Mouse (Mus musculus): ENCODE data around the gene Sult6b2.

DNA sequence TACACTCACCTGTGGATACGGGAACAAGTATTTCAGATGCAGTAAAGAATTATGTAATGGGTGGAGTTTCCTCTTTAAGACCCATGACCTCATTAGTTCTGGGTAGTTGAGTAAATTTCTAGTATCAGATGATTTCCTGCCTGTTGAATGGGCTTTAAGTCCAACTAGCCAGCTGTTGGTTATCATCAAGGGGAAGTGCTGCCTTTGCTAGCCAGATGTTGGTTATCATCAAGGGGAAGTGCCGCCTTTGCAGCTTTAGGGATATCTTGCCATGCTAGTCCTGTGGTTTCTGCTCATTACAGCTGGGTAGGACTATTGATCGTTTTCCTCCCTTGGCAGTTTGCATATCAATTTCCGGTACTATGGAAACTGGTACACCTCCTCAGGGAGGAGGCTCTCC lies 2.0 kb upstream of the Sult6b2 start:
- TF ChIP-seq CTCF (IDR thresholded peaks at IDR 0.05; ENCODE audit: low read depth, low read length) (no peak), POLR2A (IDR thresholded peaks at IDR 0.05; ENCODE audit: extremely low read depth, insufficient read depth, low read length) (no peak)

Measured in liver, adult 2 months (tissue).